Mouse (Mus musculus): ENCODE data around the gene Ube2f.

DNA sequence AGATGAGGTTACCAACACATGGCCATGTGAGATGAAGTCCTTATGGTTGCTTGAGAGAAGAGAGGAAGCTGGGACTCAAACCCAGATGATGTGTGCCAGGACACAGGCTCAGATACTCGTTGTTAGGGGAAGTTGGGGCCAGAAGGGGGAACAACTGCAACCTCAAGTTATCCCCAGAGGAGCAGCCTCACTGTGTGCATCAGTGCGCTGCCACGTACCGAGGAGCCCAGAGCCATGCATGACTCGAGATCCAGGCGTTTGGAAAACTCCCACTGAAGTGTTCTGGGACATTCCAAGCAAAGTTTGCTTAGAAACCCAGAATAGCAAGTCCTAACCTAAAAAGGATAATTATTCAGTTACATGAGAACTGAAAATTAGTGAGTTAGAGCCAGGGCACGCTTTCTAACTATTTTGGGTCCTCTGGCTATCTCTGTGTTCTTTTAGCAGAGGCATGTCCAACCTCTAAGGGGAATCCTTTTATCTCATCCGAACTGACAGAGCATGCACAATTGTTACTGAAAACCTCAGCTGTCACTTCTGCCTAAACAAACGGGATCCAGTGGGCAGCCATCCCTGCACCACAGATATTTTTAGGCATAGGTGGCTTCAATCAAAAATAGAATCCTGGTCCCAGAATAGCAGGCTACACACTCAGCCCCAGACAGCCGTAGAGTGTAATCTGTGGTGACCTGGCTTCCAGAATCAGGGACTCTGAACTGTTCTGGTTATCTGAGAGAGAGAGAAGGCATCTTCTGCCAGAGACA is 33.4 kb upstream of the Ube2f start:
- TF ChIP-seq EP300 (IDR thresholded peaks at IDR 0.05; ENCODE audit: low read depth) (no peak), CTCF (IDR thresholded peaks at IDR 0.05; ENCODE audit: low read depth) (no peak)

All from liver, postnatal 0 days (tissue).